Mouse (Mus musculus) spleen, postnatal 4 days (tissue): ENCODE measurements around the gene Tmem116.
A peak's percentile ranks its signal among the peaks of the same experiment; 100 is the strongest.

Experiments
- DNase-seq, 2 experiments: peaks; one replicate each; pipeline ENCODE4 v3.0.0; 2022; ENCODE audit warnings: low spot score in 2 of 2

Gene Tmem116

GRCm38 (mm10) chr5:121537588-121537987 lies 85.9 kb downstream of the Tmem116 start:
- no peak for DNase-seq

DNA sequence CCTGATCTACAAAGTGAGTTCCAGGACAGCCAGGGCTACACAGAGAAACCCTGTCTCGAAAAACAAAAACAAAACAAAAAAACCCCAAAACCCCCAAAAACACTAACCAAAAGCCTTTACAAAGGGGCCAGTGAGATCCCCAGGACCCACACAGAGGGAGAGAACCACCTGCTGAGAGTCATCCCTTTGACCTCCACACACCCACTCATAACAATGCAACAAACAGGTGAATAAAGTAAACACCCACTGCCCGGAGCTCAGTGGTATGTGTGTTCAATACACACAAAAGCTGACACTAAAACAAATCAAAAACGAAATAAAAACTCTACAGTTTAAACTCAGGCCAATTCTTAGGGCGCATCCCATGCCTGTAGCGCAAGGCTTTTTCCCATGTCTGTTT lies 88.4 kb downstream of the Tmem116 start:
- DNase-seq = no peak

DNA sequence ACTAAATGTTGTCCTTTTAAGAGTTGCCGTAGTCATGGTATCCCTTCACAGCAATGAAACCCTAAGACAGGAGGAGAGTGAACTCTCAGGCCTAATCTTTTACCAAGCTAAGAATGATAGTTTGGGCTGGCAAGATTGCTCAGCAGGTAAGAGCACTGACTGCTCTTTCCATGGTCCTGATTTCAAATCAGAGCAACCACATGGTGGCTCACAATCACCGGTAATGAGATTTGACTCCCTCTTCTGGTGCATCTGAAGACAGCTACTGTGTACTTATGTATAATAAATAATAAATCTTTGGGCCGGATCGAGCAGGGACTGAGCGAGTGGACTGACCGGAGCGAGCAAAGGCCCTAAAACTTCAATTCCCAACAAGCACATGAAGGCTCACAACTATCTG lies 89.5 kb downstream of the Tmem116 start:
- DNase-seq = no peak

DNA sequence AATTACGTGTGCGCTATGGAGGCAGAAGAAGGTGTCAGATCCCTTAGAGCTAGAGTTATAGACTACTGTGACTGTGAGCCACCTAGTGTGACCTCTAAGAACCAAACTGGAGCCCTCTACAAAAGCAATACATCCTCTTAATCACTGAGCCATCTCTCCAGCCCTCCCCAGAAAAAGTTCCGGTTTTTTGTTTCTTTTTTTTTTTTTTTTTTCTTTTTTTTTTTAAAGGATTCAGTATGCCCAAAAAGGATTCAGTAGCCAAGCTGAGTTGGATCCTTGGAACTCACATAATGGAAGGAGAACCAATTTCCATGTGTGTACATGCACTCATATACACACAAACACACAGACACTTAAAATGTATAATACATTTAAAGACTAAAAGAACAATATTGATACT lies 91.7 kb downstream of the Tmem116 start:
- DNase-seq = no peak

GRCm38 (mm10) chr5:121544910-121545792 lies 93.5 kb downstream of the Tmem116 start, which contains the start of the genes Adam1a and Gm42878:
Gene Adam1a (minus strand): TSS chr5:121545482.
Gene Gm42878 (minus strand): TSS chr5:121545482.
- peak; percentile 58 to 82 for DNase-seq

DNA sequence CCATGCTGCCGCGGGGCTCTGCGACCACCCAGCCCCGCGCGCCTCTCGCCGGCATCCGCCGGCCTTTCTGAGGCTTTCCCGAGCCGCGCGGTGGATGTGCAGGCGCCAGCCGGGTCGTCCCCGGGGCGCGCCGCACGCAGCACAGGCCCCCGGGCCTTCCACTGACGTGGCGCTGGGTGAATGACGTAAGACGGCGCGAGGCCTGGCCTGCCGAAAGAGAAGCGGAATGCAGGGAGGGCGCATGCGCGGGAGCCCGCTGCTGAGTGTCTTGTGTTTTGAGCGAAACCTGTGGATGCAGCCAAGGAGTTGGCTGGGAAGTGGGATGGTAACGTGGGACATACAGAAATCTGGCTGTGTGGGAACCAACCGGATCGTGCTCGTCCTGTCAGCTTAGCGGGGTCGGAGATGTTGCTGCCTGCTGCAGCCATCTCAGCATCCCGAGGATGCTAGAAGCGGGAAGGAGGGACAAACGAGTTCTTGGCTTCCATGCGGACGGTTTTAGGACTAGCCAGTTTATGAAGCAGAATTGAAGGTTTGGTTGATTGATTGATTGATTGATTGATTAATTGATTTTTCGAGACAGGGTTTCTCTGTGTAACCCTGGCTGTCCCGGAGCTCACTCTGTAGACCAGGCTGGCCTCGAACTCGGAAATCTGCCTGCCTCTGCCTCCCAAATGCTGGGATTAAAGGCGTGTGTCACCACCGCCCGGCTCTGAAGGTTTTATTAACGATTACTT lies 94.3 kb downstream of the Tmem116 start, which contains the start of gene Mapkapk5:
TSS of gene Mapkapk5 (minus strand) at position 113 of the 737 bp plus-strand sequence.
- peak; percentile 97 to 99 for DNase-seq

- peak; percentile 68 to 78 for DNase-seq
Observed at GRCm38 (mm10) chr5:121546530-121546895, 94.8 kb downstream of the Tmem116 start.

GRCm38 (mm10) chr5:121547084-121547483 lies 95.4 kb downstream of the Tmem116 start:
- DNase-seq = no peak

DNA sequence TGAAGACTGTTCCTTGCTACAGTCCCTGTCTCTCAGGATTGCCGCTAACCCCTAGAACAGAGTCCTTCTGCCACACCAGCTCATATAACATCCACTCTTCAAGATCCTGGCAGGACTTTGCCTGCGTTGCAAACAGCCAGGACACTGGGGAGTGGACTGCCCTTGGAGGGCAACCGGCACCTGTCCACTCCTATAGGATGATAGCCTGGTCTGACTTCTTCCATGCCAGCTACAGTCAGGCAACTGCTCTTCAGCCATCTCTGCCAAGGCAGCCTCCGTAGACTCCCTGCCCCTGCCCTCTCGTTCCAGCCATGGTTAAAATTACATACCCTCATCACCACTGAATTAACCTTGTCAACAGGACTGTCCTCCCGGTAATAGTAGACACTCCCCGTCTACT lies 97.5 kb downstream of the Tmem116 start:
- DNase-seq = no peak

- no peak for DNase-seq
Observed at GRCm38 (mm10) chr5:121562436-121562835, 110.7 kb downstream of the Tmem116 start.

GRCm38 (mm10) chr5:121564468-121564895 lies 112.8 kb downstream of the Tmem116 start:
- DNase-seq = peak; percentile 89 to 97

DNA sequence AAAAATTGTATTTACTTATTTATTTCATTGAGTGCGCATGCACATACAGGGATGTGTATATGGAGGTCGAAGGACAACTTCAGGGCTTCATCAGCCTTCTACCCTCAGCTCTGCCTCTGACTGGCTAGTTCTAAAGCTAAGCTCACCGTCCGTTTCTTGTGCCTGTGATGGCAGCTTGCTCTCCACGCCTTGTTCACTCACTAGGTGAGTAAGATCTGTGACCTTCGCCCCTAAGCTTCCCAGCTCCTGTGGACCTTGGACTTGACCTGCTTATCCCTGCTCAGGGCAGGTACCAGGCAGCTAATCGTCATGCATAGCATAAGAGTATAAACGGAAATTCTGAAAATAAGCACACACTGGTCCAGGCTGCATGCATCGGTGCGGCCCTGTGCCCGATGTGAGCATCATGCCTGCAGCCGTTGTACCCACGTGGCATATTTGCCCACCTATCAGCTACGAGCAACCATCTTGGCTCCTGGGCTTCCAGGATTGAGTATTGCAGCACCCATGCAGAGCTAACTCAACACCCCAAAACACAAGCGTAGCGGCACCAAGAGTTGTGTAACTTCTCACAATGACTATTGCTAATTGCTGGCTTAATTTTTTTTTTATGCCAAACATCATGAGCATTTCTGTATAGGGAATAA lies 114.5 kb downstream of the Tmem116 start:
- no peak for DNase-seq

DNA sequence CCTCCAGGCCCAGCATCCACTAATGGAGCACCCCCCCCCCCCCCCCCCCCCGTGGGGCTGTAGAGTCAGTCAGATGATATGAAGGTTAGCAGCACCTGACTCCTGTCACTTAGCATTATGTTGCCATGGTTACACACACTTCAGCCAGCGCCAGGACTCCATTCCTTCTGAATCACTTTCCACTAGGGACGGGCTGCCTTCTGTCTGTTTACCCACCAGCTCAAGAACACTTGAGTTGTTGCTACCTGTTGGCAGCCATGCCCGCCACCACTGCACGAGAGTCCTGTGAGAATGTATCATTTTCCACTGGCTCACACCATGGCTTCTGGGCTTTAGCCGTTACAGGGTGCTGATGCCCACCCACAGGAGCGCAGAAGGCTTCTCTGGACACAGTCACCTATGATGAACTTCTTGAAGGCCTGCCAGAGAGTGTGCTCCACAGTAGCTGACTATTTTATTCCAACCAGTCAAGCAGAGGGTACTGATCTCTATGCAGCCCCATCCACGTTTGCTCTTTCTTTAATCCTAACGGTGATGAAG lies 118.3 kb downstream of the Tmem116 start:
- no peak for DNase-seq

DNA sequence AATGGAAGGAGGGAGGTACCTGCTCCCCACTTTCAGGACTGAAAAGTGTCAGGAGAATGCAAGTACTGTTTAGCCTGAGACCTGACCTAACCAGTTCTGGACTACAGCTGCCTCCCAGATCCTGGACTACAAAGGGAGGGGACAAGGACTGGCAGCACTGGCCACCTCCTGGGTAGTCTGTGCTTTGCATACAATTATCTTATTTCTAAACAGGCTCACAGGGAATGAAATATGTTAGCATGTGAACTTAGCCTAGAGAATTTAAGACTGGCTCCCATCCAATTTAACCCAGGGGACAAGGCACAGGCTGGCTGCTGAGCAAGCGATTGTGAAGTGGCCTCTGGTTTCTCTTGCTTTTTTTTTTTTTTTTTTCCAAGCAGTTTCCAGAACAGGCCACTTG lies 119.1 kb downstream of the Tmem116 start:
- DNase-seq = no peak
